Mouse (Mus musculus): Measurements from ENCODE around the gene Gjc1. TPM values are rescaled to one million over a fixed set of nuclear protein-coding genes. Genes with fewer than 3 reads are reported as not detected.

The Gjc1 gene
- polyA plus RNA-seq, 1 experiment from 2014 or later: 54.5 TPM

DNA sequence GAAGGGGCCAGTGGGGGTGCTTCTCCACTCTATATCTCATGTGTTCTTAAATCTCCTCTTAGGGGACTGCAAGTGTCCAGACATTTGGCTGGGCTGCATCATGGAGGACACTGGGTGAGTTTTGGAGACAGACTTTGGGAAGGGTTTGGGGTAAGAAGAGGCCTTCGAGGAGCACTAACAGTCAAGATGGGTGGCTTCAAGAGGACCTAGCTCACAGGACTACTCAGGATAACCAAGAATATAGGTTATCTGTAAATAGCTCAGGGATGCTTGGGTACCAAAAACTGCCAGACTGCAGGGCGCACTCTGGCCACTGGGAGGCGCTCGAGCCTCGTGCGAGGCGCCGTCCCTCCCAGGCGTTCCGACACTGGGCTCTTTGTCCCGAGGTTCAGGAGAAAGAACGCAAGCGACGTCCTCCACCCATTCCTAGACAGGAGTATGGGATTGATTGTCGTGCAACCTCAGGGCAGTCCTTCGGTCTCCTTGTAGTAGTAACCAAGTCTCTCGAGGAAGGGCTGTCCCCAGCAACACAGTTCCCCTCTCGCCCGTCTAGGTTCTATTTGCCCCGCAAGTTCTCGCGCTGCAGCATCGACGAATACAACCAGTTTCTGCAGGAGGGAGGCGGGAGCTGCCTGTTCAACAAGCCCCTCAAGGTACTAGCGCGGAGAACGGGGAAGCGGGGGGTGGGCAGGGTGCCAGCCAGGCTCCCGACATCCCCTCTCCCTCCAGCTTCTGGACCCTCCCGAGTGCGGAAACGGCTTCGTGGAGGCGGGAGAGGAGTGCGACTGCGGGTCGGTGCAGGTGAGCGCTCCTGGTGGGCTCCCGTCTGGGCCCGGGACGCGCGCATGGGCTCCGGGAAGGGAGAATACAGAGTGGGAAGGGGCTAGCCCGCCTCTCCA is 45.5 kb downstream of the Gjc1 start:
- Histone ChIP-seq H3K9ac (replicated peaks; ENCODE audit: low read length) (peak overlapping the region; percentile 78), H3K27ac (ENCODE audit: low read length) (peak overlapping the region; percentile 83), H3K4me1 (ENCODE audit: insufficient read depth, low read length) (peaks cover 36% of the 10 kb centered on the region), H3K27me3 (ENCODE audit: insufficient read depth, low read length) (no peaks in the 10 kb centered on the region), H3K9me3 (ENCODE audit: low read length) (no peaks in the 10 kb centered on the region), H3K4me3 (ENCODE audit: low read length) (peak overlapping the region; percentile 60), H3K4me2 (replicated peaks; ENCODE audit: low read depth, low read length) (peak overlapping the region; percentile 94), H3K36me3 (ENCODE audit: insufficient read depth, low read length) (no peaks in the 10 kb centered on the region)
- peak; percentile 25 for ATAC-seq (ENCODE audit: low FRiP score, low TSS enrichment)
- 0% methylated on average over 44 of the region's 46 CpGs for WGBS

DNA sequence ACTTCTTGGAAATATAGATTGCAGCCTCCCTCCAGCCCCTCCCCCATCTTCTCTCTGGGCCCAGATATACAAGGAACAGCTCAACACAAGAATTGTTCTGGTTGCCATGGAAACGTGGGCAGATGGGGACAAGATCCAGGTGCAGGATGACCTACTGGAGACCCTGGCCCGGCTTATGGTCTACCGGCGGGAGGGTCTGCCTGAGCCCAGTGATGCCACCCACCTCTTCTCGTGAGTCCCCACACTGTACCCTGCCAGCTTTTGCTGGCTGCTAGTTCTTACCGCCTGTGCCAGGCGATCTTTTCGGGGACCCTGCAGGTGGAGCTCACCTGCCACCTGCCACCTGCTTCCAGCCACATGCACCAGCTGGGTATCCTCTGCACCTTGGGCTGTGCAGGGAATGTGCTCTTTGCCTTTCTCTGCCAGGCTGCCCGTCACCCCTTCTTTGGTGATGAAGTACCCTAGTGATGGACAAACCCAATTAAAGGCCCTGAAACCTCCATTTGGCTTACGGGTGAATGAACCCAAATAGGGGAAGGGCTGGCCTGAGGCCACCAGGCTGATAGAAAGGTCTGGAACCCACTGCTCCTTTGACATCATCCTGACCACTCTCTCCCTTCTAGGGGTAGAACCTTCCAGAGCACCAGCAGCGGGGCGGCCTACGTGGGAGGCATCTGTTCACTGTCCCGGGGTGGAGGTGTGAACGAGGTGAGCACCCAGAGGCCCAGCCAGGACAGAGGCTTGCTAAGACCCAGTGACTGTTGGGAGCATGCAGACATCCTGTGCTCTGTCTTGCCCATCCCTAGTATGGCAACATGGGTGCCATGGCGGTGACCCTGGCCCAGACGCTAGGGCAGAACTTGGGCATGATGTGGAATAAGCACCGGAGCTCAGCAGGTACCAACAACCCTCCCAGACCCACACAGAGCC is 46.5 kb downstream of the Gjc1 start:
- 71% methylated on average over 18 of the region's 18 CpGs for WGBS
- Histone ChIP-seq H3K27me3 (ENCODE audit: insufficient read depth, low read length) (no peaks in the 10 kb centered on the region), H3K4me2 (replicated peaks; ENCODE audit: low read depth, low read length) (no peak overlapping the region), H3K4me3 (ENCODE audit: low read length) (no peak overlapping the region), H3K9me3 (ENCODE audit: low read length) (no peaks in the 10 kb centered on the region), H3K4me1 (ENCODE audit: insufficient read depth, low read length) (peaks cover 28% of the 10 kb centered on the region), H3K36me3 (ENCODE audit: insufficient read depth, low read length) (no peaks in the 10 kb centered on the region), H3K27ac (ENCODE audit: low read length) (no peak overlapping the region), H3K9ac (replicated peaks; ENCODE audit: low read length) (no peak overlapping the region)
- ATAC-seq (ENCODE audit: low FRiP score, low TSS enrichment): no peak

DNA sequence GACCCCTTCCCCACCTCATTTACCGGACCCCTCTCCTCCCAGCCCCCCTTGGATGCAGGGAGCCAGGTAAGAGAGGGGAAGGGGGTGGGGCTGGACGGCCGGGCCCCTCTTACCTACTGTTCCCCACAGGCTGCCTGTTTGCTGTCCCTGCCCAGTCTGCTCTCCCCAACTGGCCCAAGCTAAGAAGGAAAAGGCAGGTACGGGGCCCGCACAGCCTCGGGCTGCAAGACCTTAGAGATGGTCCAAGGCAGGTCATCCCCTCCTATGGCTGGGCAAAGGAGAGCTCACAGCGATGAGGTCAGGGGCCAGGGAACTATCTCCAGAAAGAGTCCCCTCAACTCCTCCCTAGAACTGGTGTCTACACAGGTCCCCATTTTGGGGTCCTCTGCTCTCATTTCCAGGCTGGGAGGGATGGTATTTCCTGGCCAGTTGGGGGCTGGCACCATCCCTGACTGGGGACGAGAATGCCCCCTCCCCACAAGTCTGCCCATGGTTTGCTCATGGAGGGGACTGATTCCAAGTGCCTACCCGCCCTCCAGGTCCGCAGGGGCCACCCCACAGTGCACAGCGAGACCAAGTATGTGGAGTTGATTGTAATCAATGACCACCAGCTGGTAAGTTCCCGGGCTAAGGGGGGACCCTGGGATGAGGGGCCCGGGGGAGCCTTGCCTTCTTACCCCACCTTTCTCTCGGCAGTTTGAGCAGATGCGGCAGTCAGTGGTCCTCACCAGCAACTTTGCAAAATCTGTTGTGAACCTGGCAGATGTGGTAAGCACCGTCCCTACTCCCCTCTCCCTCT is 47.4 kb downstream of the Gjc1 start:
- no peaks in the 10 kb centered on the region for H3K36me3 ChIP-seq (ENCODE audit: insufficient read depth, low read length)
- no peaks in the 10 kb centered on the region for H3K9me3 ChIP-seq (ENCODE audit: low read length)
- H3K4me3 ChIP-seq (ENCODE audit: low read length): no peak overlapping the region
- H3K9ac ChIP-seq (replicated peaks; ENCODE audit: low read length): 0 out of 2 replicates have a peak overlapping the region, but pooled peaks have one; percentile 10
- H3K4me1 ChIP-seq (ENCODE audit: insufficient read depth, low read length): peaks cover 23% of the 10 kb centered on the region
- no peak overlapping the region for H3K27ac ChIP-seq (ENCODE audit: low read length)
- H3K4me2 ChIP-seq (replicated peaks; ENCODE audit: low read depth, low read length): no peak overlapping the region
- no peak for ATAC-seq (ENCODE audit: low FRiP score, low TSS enrichment)
- WGBS: 31% methylated on average over 16 of the region's 16 CpGs
- H3K27me3 ChIP-seq (ENCODE audit: insufficient read depth, low read length): no peaks in the 10 kb centered on the region

DNA sequence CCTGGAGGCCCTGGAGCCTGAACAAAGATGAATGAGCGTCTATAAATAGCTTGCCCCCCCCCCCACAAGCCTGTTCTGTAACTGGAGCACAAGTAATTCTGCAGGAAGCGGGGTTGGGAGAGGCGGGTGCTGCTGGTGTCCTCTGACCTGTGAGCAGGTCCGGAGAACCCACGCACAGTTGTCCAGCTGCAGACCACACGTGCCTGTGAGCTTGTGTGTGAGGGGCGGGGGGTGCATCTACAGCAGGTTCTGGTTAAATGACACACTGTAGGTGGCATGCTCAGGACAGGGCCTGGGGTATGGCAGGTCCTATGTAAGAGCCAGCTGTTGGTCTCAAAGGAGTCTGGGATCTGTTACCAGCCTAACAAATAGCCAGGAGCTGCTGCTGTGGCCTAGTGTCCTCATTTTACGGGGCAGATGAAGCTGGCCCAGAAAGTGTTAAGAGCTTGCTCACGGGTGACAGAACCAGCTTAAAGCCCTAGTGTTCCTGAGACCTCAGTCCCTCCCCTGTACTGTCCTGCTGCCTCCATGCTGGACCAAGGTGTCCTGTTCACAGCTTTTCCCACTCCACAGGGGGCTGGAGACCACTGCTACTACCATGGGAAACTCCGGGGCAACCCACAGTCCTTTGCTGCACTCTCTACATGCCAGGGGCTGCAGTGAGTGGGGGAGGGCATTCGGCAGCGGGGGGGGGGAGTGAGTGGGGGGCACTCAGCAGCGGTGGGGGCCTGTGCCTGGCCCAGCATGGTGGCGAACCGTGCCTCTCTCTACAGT is 48.7 kb downstream of the Gjc1 start:
- peaks cover 23% of the 10 kb centered on the region for H3K4me1 ChIP-seq (ENCODE audit: insufficient read depth, low read length)
- no peaks in the 10 kb centered on the region for H3K36me3 ChIP-seq (ENCODE audit: insufficient read depth, low read length)
- no peak overlapping the region for H3K9ac ChIP-seq (replicated peaks; ENCODE audit: low read length)
- no peaks in the 10 kb centered on the region for H3K9me3 ChIP-seq (ENCODE audit: low read length)
- peak overlapping the region; percentile 34; the same call in 1 of the 2 replicates for H3K27ac ChIP-seq (ENCODE audit: low read length)
- H3K4me3 ChIP-seq (ENCODE audit: low read length): no peak overlapping the region
- WGBS: 17% methylated on average over 13 of the region's 15 CpGs
- ATAC-seq (ENCODE audit: low FRiP score, low TSS enrichment): no peak
- no peak overlapping the region for H3K4me2 ChIP-seq (replicated peaks; ENCODE audit: low read depth, low read length)
- H3K27me3 ChIP-seq (ENCODE audit: insufficient read depth, low read length): no peaks in the 10 kb centered on the region

DNA sequence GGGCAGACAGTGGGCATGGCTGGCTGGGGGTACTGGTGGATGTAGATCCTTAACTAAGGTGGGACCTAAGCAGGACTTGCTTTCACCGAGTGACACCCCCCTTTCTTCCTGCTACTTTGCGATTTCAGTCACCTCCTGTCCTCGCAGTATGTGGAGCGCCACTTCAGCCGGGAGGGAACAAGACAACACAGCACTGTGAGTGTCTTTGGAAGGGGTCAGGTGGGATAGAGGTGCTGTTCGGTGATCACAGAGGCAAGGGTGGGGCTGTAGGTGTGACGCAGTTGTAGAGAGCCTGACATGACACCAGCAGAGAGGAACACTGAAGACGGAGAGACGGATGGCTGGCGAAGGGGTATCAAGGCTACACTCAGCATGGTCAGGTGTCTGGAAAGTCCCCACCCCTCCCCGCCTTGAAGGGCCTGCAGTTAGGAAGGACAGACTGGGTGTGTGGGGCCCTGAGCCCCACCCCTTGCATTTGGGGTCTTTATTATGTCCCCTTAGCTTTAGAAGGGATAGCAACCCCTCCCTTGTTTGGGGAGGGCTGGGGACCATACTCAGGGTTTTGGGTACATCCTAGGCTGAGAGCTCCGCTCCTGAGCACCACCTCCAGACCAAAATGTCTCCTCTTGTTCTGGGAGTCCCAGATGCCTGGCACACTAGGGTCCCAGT is 49.4 kb downstream of the Gjc1 start:
- Histone ChIP-seq H3K4me1 (ENCODE audit: insufficient read depth, low read length) (peaks cover 15% of the 10 kb centered on the region), H3K27me3 (ENCODE audit: insufficient read depth, low read length) (no peaks in the 10 kb centered on the region), H3K9me3 (ENCODE audit: low read length) (no peaks in the 10 kb centered on the region), H3K27ac (ENCODE audit: low read length) (no peak overlapping the region), H3K4me3 (ENCODE audit: low read length) (no peak overlapping the region), H3K9ac (replicated peaks; ENCODE audit: low read length) (no peak overlapping the region), H3K36me3 (ENCODE audit: insufficient read depth, low read length) (no peaks in the 10 kb centered on the region), H3K4me2 (replicated peaks; ENCODE audit: low read depth, low read length) (no peak overlapping the region)
- no peak for ATAC-seq (ENCODE audit: low FRiP score, low TSS enrichment)
- 69% methylated on average over 12 of the region's 12 CpGs for WGBS

DNA sequence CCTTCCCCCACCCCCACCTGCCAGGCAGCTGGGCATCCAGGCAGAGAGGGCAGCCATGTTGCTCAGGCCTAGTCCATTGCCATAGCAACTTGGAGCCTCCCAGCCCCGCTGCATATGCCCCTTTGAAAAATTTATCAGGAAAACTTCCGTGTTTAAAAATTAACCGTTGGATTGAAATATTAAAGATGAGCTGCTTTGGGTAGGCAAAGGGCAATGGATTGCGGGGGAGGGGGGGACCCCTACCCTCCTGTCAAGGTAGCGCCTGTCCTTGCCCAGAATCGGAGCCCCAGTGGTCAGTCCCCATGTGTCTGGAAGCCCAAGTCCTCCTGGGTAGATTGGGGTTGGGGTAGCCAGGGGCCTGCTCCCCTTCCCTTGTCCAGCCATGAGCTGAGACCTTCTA is 50.4 kb downstream of the Gjc1 start:
- H3K4me2 ChIP-seq (replicated peaks; ENCODE audit: low read depth, low read length): no peak overlapping the region
- no peak overlapping the region for H3K9ac ChIP-seq (replicated peaks; ENCODE audit: low read length)
- peaks cover 13% of the 10 kb centered on the region for H3K4me1 ChIP-seq (ENCODE audit: insufficient read depth, low read length)
- no peak overlapping the region for H3K4me3 ChIP-seq (ENCODE audit: low read length)
- no peaks in the 10 kb centered on the region for H3K36me3 ChIP-seq (ENCODE audit: insufficient read depth, low read length)
- no peak overlapping the region for H3K27ac ChIP-seq (ENCODE audit: low read length)
- ATAC-seq (ENCODE audit: low FRiP score, low TSS enrichment): no peak
- no peaks in the 10 kb centered on the region for H3K27me3 ChIP-seq (ENCODE audit: insufficient read depth, low read length)
- 79% methylated on average over 6 of the region's 6 CpGs for WGBS
- H3K9me3 ChIP-seq (ENCODE audit: low read length): no peaks in the 10 kb centered on the region

DNA sequence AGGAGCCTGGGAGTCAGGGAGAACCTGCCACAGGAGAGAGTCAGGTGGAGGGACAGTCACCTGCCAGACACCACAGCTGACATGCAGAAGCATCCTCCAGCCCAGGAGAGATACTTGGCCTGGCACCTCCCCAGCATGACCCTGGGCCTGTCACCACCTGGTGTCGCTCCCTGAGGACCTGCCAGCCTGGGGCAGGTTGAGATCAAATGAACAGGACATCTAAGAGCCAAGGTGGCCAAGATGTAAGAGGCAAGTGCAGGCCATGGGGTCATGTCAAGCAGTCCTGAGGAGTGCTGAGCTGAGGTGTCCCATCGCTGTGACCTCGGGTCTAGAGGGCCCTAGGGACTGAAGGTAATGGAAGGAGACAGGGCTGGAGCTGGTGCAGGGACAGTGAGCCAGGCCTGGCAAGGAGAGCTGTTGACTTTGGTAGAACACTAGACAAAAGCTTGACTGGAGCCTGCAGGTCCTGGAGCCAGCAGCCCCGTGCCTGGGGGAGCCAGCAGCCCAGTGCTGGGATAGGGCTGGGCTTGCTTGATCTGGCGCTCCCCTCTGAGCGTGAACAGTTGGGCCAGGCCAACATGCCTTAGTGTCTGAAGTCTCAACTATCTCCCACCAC is 52.3 kb downstream of the Gjc1 start:
- Histone ChIP-seq H3K4me2 (replicated peaks; ENCODE audit: low read depth, low read length) (no peak overlapping the region), H3K9ac (replicated peaks; ENCODE audit: low read length) (no peak overlapping the region), H3K9me3 (ENCODE audit: low read length) (no peaks in the 10 kb centered on the region), H3K36me3 (ENCODE audit: insufficient read depth, low read length) (no peaks in the 10 kb centered on the region), H3K27ac (ENCODE audit: low read length) (no peak overlapping the region), H3K4me3 (ENCODE audit: low read length) (no peak overlapping the region), H3K27me3 (ENCODE audit: insufficient read depth, low read length) (peaks cover 5% of the 10 kb centered on the region; the same call in 1 of the 2 replicates), H3K4me1 (ENCODE audit: insufficient read depth, low read length) (peaks cover 18% of the 10 kb centered on the region)
- 69% methylated on average over 6 of the region's 6 CpGs for WGBS
- ATAC-seq (ENCODE audit: low FRiP score, low TSS enrichment): no peak

DNA sequence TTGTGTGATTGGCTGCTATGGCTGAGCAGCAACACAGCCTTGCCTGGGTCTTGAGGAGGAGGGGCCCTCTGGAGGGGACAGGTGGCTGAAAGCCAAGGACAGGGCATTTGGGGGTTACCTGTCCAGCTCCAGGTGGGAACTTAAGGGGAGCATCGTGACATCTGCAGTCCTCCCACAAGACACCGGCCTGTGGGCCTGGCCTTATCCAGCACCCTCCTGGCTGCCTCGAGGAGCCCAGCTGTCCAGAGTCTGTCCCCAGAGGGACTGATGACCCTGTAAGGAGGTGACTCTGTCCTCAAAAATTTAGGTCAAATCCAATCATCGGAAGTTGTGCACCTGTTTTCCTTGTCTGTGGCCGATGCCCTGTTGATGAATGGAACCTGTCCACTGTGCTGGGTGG is 54.1 kb downstream of the Gjc1 start:
- no peak for ATAC-seq (ENCODE audit: low FRiP score, low TSS enrichment)
- Histone ChIP-seq H3K9ac (replicated peaks; ENCODE audit: low read length) (no peak overlapping the region), H3K4me2 (replicated peaks; ENCODE audit: low read depth, low read length) (no peak overlapping the region), H3K4me1 (ENCODE audit: insufficient read depth, low read length) (peaks cover 20% of the 10 kb centered on the region), H3K4me3 (ENCODE audit: low read length) (no peak overlapping the region), H3K9me3 (ENCODE audit: low read length) (no peaks in the 10 kb centered on the region), H3K36me3 (ENCODE audit: insufficient read depth, low read length) (no peaks in the 10 kb centered on the region), H3K27me3 (ENCODE audit: insufficient read depth, low read length) (peaks cover 12% of the 10 kb centered on the region; the same call in 1 of the 2 replicates), H3K27ac (ENCODE audit: low read length) (no peak overlapping the region)
- WGBS: 73% methylated on average over 5 of the region's 5 CpGs

Measured in kidney, embryonic 16.5 days (tissue).